Mouse (Mus musculus) liver, embryonic 14.5 days (tissue): Measurements from ENCODE around the gene Atp6v1g1. TPM values are rescaled to one million over a fixed set of nuclear protein-coding genes. Genes with fewer than 3 reads are reported as not detected.
A peak's percentile ranks its signal among the peaks of the same experiment; 100 is the strongest.

ENCODE experiments used
- ATAC-seq: fragments of 200-750 bp; cut with Nextera tagmentation; 2 replicates; pipeline ENCODE4 v1.8.0; 2017; ENCODE audit warnings: moderate number of reproducible peaks, mild to moderate bottlenecking, moderate library complexity; ENCODE audit not compliant: insufficient read depth
- DNase-seq, 3 experiments: peaks; one replicate each; pipeline ENCODE4 v3.0.0-alpha.2; 2012 to 2013; ENCODE audit warnings: low read depth in 3 of 3, low spot score in 3 of 3
- H3K27ac ChIP-seq: fragments of 300-500 bp; sonication (generic); 2 replicates; pipeline ENCODE4 v1.5.1; 2014; ENCODE audit warnings: moderate library complexity, mild to moderate bottlenecking, control low read depth, inconsistent platforms
- H3K27me3 ChIP-seq: fragments of 300-500 bp; sonication (generic); 2 replicates; pipeline ENCODE4 v1.6.1; 2014; ENCODE audit warnings: mild to moderate bottlenecking, low read length, moderate library complexity; ENCODE audit not compliant: control insufficient read depth, insufficient read depth
- H3K36me3 ChIP-seq: fragments of 300-500 bp; sonication (generic); replicated peaks from 2 replicates; pipeline ENCODE4 v1.6.1; 2014; ENCODE audit warnings: low read depth; ENCODE audit not compliant: control insufficient read depth, insufficient read depth
- H3K4me1 ChIP-seq, 2 experiments: fragments of 200-500 bp in 1 of 2; fragments of 300-500 bp in 1 of 2; sonication (generic) in 1 of 2; replicated peaks; 2 replicates each; pipeline ENCODE4 v1.6.1; 2012 to 2014; ENCODE audit warnings: antibody characterized with exemption in 1 of 2, inconsistent platforms in 1 of 2, low read length in 1 of 2; ENCODE audit not compliant: control insufficient read depth in 2 of 2, insufficient read depth in 2 of 2
- H3K4me2 ChIP-seq: fragments of 300-500 bp; sonication (generic); 2 replicates; pipeline ENCODE4 v1.6.1; 2014; ENCODE audit warnings: low read depth, mild to moderate bottlenecking, control low read depth, moderate library complexity
- H3K4me3 ChIP-seq, 2 experiments: fragments of 200-500 bp in 1 of 2; fragments of 300-500 bp in 1 of 2; sonication (generic) in 1 of 2; 2 replicates each; pipeline ENCODE4 v1.5.1; 2012 to 2014; ENCODE audit warnings: low read depth in 2 of 2, low read length in 2 of 2, mild to moderate bottlenecking in 2 of 2, control low read depth in 1 of 2, inconsistent platforms in 1 of 2, moderate library complexity in 1 of 2; ENCODE audit not compliant: insufficient read depth in 1 of 2
- H3K9ac ChIP-seq: fragments of 300-500 bp; sonication (generic); replicated peaks from 2 replicates; pipeline ENCODE4 v1.6.1; 2014; ENCODE audit warnings: mild to moderate bottlenecking, control low read depth, moderate library complexity
- H3K9me3 ChIP-seq: fragments of 300-500 bp; sonication (generic); 2 replicates; pipeline ENCODE4 v1.6.1; 2016; ENCODE audit warnings: low read length, mixed read lengths; ENCODE audit not compliant: control insufficient read depth
- CTCF ChIP-seq: IDR thresholded peaks from 2 replicates; pipeline ENCODE4 v1.5.1; 2016; ENCODE audit warnings: antibody characterized with exemption, low read depth, control low read depth
- EP300 ChIP-seq: IDR thresholded peaks from 2 replicates; pipeline ENCODE4 v1.6.1; 2016; ENCODE audit warnings: antibody characterized with exemption, low read depth
- WGBS: fragments of 180-500 bp; shearing (Covaris S2); extraction: QIAGEN DNeasy Blood & Tissue Kit; methylation state at CpG from one replicate; pipeline ENCODE4 v1.1.7; 2014; ENCODE audit not compliant: insufficient replicate concordance; 5-methylcytosine and 5-hydroxymethylcytosine counted together
- polyA plus RNA-seq, 2 experiments: library from polyadenylated mRNA; depleted of rRNA in 1 of 2; stranded (reverse) in 1 of 2; unstranded in 1 of 2; fragments of >200 nt; fragmentation: Nextera tagmentation in 1 of 2; extraction: Ambion mirVana in 1 of 2; gene quantifications; 2 replicates each; pipeline versions ENCODE4 v1.2.1 to v1.2.3; 2012 to 2014

Atp6v1g1 gene
- polyA plus RNA-seq, 2 experiments, result 42.6 to 117 TPM

GRCm38 (mm10) chr4:63545231-63545958 is 823 bp downstream of the Atp6v1g1 start:
- Histone ChIP-seq H3K27me3 (no peaks in the 10 kb centered on the region), H3K9me3 (no peaks in the 10 kb centered on the region), H3K4me3 (peak overlapping the region; percentile 86 to 95), H3K4me1 (peaks cover 9 to 24% of the 10 kb centered on the region in 2 experiments), H3K9ac (peak overlapping the region; percentile 76), H3K4me2 (peak overlapping the region; percentile 92), H3K27ac (peak overlapping the region; percentile 1; the same call in 1 of the 2 replicates), H3K36me3 (peaks cover 16% of the 10 kb centered on the region)
- DNase-seq, result no peak
- no peak for TF ChIP-seq CTCF
- no peak for TF ChIP-seq EP300
- peak; percentile 38; the same call in 1 of the 2 replicates for ATAC-seq
- WGBS, result 19% methylated on average over 26 of the region's 26 CpGs

GRCm38 (mm10) chr4:63546441-63547055 is 2.0 kb downstream of the Atp6v1g1 start:
- TF ChIP-seq EP300, result no peak
- no peak for TF ChIP-seq CTCF
- Histone ChIP-seq H3K4me3 (no peak overlapping the region; a peak in 1 of 4 replicates), H3K4me2 (peak overlapping the region; percentile 92), H3K27me3 (no peaks in the 10 kb centered on the region), H3K9ac (no peak overlapping the region; the same call in 1 of the 2 replicates), H3K36me3 (peaks cover 27% of the 10 kb centered on the region), H3K9me3 (no peaks in the 10 kb centered on the region), H3K4me1 (peaks cover 9 to 24% of the 10 kb centered on the region in 2 experiments), H3K27ac (no peak overlapping the region)
- ATAC-seq (no peak), DNase-seq (no peak)
- 71% methylated on average over 6 of the region's 6 CpGs for WGBS

GRCm38 (mm10) chr4:63547799-63548198 is 3.2 kb downstream of the Atp6v1g1 start:
- peaks cover 9 to 24% of the 10 kb centered on the region in 2 experiments for H3K4me1 ChIP-seq
- H3K36me3 ChIP-seq, result peaks cover 39% of the 10 kb centered on the region
- WGBS, result 77% methylated on average over 1 of the region's 1 CpGs
- TF ChIP-seq EP300 (no peak), CTCF (no peak)
- no peak for DNase-seq
- ATAC-seq, result no peak
- H3K27me3 ChIP-seq, result no peaks in the 10 kb centered on the region
- no peak overlapping the region for H3K9ac ChIP-seq
- H3K9me3 ChIP-seq, result no peaks in the 10 kb centered on the region
- no peak overlapping the region for H3K4me3 ChIP-seq
- H3K27ac ChIP-seq, result no peak overlapping the region
- H3K4me2 ChIP-seq, result no peak overlapping the region

- H3K27me3 ChIP-seq, result no peaks in the 10 kb centered on the region
- no peak overlapping the region for H3K4me2 ChIP-seq
- peaks cover 40% of the 10 kb centered on the region for H3K36me3 ChIP-seq
- H3K9me3 ChIP-seq, result no peaks in the 10 kb centered on the region
- no peak for DNase-seq
- H3K4me3 ChIP-seq, result no peak overlapping the region
- H3K9ac ChIP-seq, result no peak overlapping the region
- TF ChIP-seq EP300 (no peak), CTCF (no peak)
- ATAC-seq, result no peak
- H3K4me1 ChIP-seq, result peaks cover 9 to 24% of the 10 kb centered on the region in 2 experiments
- WGBS, result 75% methylated on average over 3 of the region's 3 CpGs
- no peak overlapping the region for H3K27ac ChIP-seq
These were observed 3.9 kb downstream of the Atp6v1g1 start for GRCm38 (mm10) chr4:63548491-63548890.

- DNase-seq (no peak), ATAC-seq (no peak)
- peaks cover 0 to 11% of the 10 kb centered on the region in 2 experiments; a peak in 2 of 4 replicates for H3K4me1 ChIP-seq
- no peak overlapping the region for H3K9ac ChIP-seq
- 70% methylated on average over 3 of the region's 3 CpGs for WGBS
- peaks cover 40% of the 10 kb centered on the region for H3K36me3 ChIP-seq
- no peak overlapping the region for H3K4me3 ChIP-seq
- H3K4me2 ChIP-seq, result no peak overlapping the region
- H3K27me3 ChIP-seq, result no peaks in the 10 kb centered on the region
- H3K27ac ChIP-seq, result no peak overlapping the region
- no peaks in the 10 kb centered on the region for H3K9me3 ChIP-seq
- no peak for TF ChIP-seq EP300
- no peak for TF ChIP-seq CTCF
These were observed 6.3 kb downstream of the Atp6v1g1 start for GRCm38 (mm10) chr4:63550908-63551307.
